Mouse (Mus musculus) heart, embryonic 10.5 days (tissue): ENCODE data around the gene Adam30. TPM values are rescaled to one million over a fixed set of nuclear protein-coding genes. Genes with fewer than 3 reads are reported as not detected.

Experiments
- DNase-seq: peaks from one replicate; pipeline ENCODE4 v3.0.0-alpha.2; 2017; ENCODE audit warnings: low spot score
- H3K27ac ChIP-seq: fragments of 300-500 bp; sonication (generic); 2 replicates; pipeline ENCODE4 v1.5.1; 2016; ENCODE audit warnings: mild to moderate bottlenecking
- H3K27me3 ChIP-seq: fragments of 300-500 bp; sonication (generic); 2 replicates; pipeline ENCODE4 v1.6.1; 2016; ENCODE audit warnings: mild to moderate bottlenecking; ENCODE audit not compliant: poor library complexity, insufficient read depth, severe bottlenecking
- H3K36me3 ChIP-seq: fragments of 300-500 bp; sonication (generic); 2 replicates; pipeline ENCODE4 v1.6.1; 2016; ENCODE audit warnings: mild to moderate bottlenecking, moderate library complexity
- H3K4me1 ChIP-seq: fragments of 300-500 bp; sonication (generic); 2 replicates; pipeline ENCODE4 v1.6.1; 2016; ENCODE audit warnings: mild to moderate bottlenecking
- H3K4me3 ChIP-seq: fragments of 300-500 bp; sonication (generic); 2 replicates; pipeline ENCODE4 v1.5.1; 2016; ENCODE audit warnings: mild to moderate bottlenecking, moderate library complexity
- H3K9me3 ChIP-seq: fragments of 300-500 bp; sonication (generic); 2 replicates; pipeline ENCODE4 v1.6.1; 2016; ENCODE audit warnings: mild to moderate bottlenecking, moderate library complexity
- WGBS: fragments of 180-500 bp; shearing (Covaris S2); methylation state at CpG from one replicate; pipeline ENCODE4 v1.1.7; 2016; 5-methylcytosine and 5-hydroxymethylcytosine counted together
- polyA plus RNA-seq: library from polyadenylated mRNA; unstranded; fragments of >200 nt; fragmentation: Nextera tagmentation; extraction: Ambion mirVana; gene quantifications from 2 replicates; pipeline ENCODE4 v1.2.1, GENCODE M21; 2016

The Adam30 gene
- polyA plus RNA-seq, 1 experiment from 2014 or later: not detected

GRCm38 (mm10) chr3:98149881-98150280, 10.5 kb upstream of the Adam30 start:
- Histone ChIP-seq H3K9me3 (no peaks in the 10 kb centered on the region), H3K36me3 (peaks cover 45% of the 10 kb centered on the region), H3K4me1 (no peaks in the 10 kb centered on the region), H3K27me3 (no peaks in the 10 kb centered on the region), H3K4me3 (no peak overlapping the region), H3K27ac (no peak overlapping the region)
- peak; percentile 41 for DNase-seq
- WGBS: 94% methylated on average over 11 of the region's 11 CpGs

GRCm38 (mm10) chr3:98151016-98151415, 9.4 kb upstream of the Adam30 start:
- H3K9me3 ChIP-seq: no peaks in the 10 kb centered on the region
- 82% methylated on average over 10 of the region's 10 CpGs for WGBS
- H3K27ac ChIP-seq: no peak overlapping the region
- no peaks in the 10 kb centered on the region for H3K4me1 ChIP-seq
- no peak overlapping the region for H3K4me3 ChIP-seq
- DNase-seq: peak; percentile 74
- H3K36me3 ChIP-seq: peaks cover 34% of the 10 kb centered on the region
- H3K27me3 ChIP-seq: no peaks in the 10 kb centered on the region

DNA sequence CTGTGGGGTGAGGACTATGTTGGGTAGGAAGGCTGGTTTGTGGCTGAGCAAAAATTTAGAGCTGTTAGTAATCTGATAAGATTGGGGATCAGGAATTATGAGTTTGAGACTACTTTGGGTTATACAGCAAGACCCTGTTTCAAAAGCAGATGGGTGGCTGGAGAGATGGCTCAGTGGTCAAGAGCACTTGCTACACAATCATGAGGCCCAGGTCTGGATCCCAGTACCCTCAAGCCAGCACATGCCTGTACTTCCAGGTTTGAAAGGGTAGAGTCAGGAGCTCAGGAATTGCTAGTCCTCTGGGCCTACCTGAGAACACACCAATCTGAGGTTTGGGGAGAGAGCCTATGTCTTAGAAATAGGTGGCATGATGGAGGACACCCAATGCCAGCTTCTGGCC, 7.0 kb upstream of the Adam30 start:
- 0 out of 2 replicates have a peak, but pooled peaks cover 2% of the 10 kb centered on the region for H3K4me1 ChIP-seq
- H3K27ac ChIP-seq: no peak overlapping the region
- DNase-seq: peak; percentile 45
- H3K4me3 ChIP-seq: no peak overlapping the region
- peaks cover 10% of the 10 kb centered on the region for H3K36me3 ChIP-seq
- H3K9me3 ChIP-seq: no peaks in the 10 kb centered on the region
- no peaks in the 10 kb centered on the region for H3K27me3 ChIP-seq

DNA sequence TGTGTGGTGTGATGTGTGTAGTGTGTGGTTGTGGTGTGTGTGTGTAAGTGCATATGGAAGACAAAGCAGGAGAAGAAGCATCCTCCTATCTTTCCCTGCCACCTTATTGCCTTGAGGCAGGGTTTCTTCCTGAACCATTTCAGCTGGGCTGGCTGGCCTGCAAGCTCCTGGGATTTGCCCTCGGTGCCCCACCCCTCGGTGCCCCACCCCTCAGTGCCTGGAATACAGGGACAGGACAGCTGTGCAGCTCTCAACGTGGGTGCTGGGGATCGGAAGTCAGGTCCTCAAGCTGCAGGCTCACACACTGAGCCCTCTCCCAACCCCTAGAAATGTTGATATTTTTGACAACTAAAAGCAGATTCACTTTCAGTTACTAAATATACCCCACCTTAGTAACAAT, 4.3 kb upstream of the Adam30 start:
- Histone ChIP-seq H3K4me1 (peaks cover 8% of the 10 kb centered on the region; the same call in 1 of the 2 replicates), H3K9me3 (no peaks in the 10 kb centered on the region), H3K27ac (no peak overlapping the region), H3K4me3 (no peak overlapping the region), H3K27me3 (no peaks in the 10 kb centered on the region), H3K36me3 (no peaks in the 10 kb centered on the region)
- 43% methylated on average over 4 of the region's 4 CpGs for WGBS
- DNase-seq: peak; percentile 50

DNA sequence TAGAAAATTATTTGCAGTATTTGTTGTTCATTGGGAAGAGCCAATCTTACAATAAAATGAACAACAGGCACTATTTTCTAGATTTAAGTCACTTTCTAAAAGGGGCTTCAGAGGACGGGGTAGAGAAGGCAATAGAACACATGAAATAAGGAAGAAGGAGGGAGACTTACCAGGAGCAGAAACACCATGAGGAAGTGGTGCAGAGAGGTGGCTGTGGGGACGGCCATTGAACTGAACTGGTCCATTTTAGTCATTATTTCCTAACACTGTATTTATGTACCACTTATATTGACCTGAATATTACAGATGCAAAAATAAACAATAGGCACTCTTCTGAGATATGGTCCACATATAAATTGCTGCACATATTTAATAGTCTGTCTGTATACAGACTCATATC, 3.4 kb upstream of the Adam30 start:
- no peak overlapping the region for H3K27ac ChIP-seq
- no peaks in the 10 kb centered on the region for H3K27me3 ChIP-seq
- no peak for DNase-seq
- 69% methylated on average over 2 of the region's 2 CpGs for WGBS
- H3K9me3 ChIP-seq: no peaks in the 10 kb centered on the region
- no peaks in the 10 kb centered on the region for H3K36me3 ChIP-seq
- no peak overlapping the region for H3K4me3 ChIP-seq
- peaks cover 8% of the 10 kb centered on the region; the same call in 1 of the 2 replicates for H3K4me1 ChIP-seq

DNA sequence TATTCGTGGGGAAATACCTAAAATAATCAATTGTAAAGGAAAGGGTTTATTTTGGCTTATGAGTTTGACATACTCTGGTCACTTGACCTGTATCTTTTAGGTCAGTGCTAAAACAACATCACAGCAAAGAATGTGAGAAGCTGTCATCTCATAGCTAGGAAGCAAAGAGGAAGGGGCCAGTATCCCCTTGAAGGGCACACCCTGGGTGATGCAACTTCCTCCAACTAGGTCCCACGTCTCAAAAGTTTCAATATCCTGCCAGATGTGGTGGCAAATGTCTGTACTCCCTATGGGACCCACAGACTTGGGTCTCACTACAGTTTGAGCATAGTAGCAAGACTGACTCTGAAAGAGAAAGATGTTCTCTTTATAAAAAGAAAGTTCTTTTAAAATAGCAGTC, 2.8 kb upstream of the Adam30 start:
- Histone ChIP-seq H3K27me3 (no peaks in the 10 kb centered on the region), H3K9me3 (no peaks in the 10 kb centered on the region), H3K4me1 (peaks cover 8% of the 10 kb centered on the region; the same call in 1 of the 2 replicates), H3K27ac (no peak overlapping the region), H3K36me3 (no peaks in the 10 kb centered on the region), H3K4me3 (no peak overlapping the region)
- 54% methylated on average over 2 of the region's 2 CpGs for WGBS
- DNase-seq: no peak

DNA sequence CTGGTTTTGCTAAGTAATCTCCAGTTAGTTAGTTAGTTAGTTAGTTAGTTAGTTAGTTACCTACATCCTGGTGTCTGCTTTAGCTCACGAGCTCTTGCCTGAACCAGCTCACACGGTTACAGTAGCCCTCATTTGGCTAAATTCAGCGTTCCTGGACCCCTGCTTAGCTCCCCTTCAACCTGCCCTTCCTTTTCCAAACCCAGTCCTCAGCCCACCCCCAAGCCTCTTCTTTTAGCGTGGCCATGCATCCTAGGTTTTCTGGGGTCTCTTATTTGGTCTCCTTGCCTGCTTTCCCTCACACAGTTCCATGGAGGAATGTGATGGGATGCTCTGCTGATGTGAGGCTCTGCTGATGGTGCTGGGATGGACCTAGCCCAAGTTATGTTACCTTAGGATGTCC, 1.8 kb upstream of the Adam30 start:
- Histone ChIP-seq H3K4me1 (peaks cover 8% of the 10 kb centered on the region; the same call in 1 of the 2 replicates), H3K27me3 (no peaks in the 10 kb centered on the region), H3K4me3 (no peak overlapping the region), H3K27ac (no peak overlapping the region), H3K9me3 (no peaks in the 10 kb centered on the region), H3K36me3 (no peaks in the 10 kb centered on the region)
- WGBS: 74% methylated on average over 4 of the region's 4 CpGs
- peak; percentile 61 for DNase-seq

GRCm38 (mm10) chr3:98159289-98159688, 1.1 kb upstream of the Adam30 start:
- peak; percentile 73 for DNase-seq
- Histone ChIP-seq H3K27ac (no peak overlapping the region), H3K36me3 (no peaks in the 10 kb centered on the region), H3K9me3 (no peaks in the 10 kb centered on the region), H3K4me3 (no peak overlapping the region), H3K4me1 (peaks cover 8% of the 10 kb centered on the region; the same call in 1 of the 2 replicates), H3K27me3 (no peaks in the 10 kb centered on the region)
- WGBS: 54% methylated on average over 4 of the region's 4 CpGs

GRCm38 (mm10) chr3:98178340-98178739, 17.9 kb downstream of the Adam30 start:
- WGBS: 74% methylated on average over 4 of the region's 4 CpGs
- Histone ChIP-seq H3K27ac (no peak overlapping the region), H3K4me1 (no peaks in the 10 kb centered on the region), H3K36me3 (no peaks in the 10 kb centered on the region), H3K4me3 (no peak overlapping the region), H3K27me3 (no peaks in the 10 kb centered on the region), H3K9me3 (no peaks in the 10 kb centered on the region)
- DNase-seq: no peak

- Histone ChIP-seq H3K27me3 (no peaks in the 10 kb centered on the region), H3K9me3 (no peaks in the 10 kb centered on the region), H3K27ac (no peak overlapping the region), H3K4me1 (no peaks in the 10 kb centered on the region), H3K4me3 (no peak overlapping the region), H3K36me3 (no peaks in the 10 kb centered on the region)
- WGBS: 21% methylated on average over 7 of the region's 7 CpGs
- peak; percentile 81 for DNase-seq
These were observed 20.4 kb downstream of the Adam30 start for GRCm38 (mm10) chr3:98180805-98181204.

GRCm38 (mm10) chr3:98185163-98185714, 24.8 kb downstream of the Adam30 start:
- H3K36me3 ChIP-seq: no peaks in the 10 kb centered on the region
- no peak overlapping the region for H3K4me3 ChIP-seq
- no peaks in the 10 kb centered on the region for H3K9me3 ChIP-seq
- H3K4me1 ChIP-seq: no peaks in the 10 kb centered on the region
- no peaks in the 10 kb centered on the region for H3K27me3 ChIP-seq
- DNase-seq: no peak
- H3K27ac ChIP-seq: no peak overlapping the region
- WGBS: 71% methylated on average over 10 of the region's 10 CpGs

GRCm38 (mm10) chr3:98187777-98188176, 27.3 kb downstream of the Adam30 start:
- Histone ChIP-seq H3K4me3 (no peak overlapping the region), H3K4me1 (no peaks in the 10 kb centered on the region), H3K27me3 (no peaks in the 10 kb centered on the region), H3K27ac (no peak overlapping the region), H3K36me3 (no peaks in the 10 kb centered on the region), H3K9me3 (no peaks in the 10 kb centered on the region)
- DNase-seq: no peak
- WGBS: 84% methylated on average over 3 of the region's 3 CpGs

DNA sequence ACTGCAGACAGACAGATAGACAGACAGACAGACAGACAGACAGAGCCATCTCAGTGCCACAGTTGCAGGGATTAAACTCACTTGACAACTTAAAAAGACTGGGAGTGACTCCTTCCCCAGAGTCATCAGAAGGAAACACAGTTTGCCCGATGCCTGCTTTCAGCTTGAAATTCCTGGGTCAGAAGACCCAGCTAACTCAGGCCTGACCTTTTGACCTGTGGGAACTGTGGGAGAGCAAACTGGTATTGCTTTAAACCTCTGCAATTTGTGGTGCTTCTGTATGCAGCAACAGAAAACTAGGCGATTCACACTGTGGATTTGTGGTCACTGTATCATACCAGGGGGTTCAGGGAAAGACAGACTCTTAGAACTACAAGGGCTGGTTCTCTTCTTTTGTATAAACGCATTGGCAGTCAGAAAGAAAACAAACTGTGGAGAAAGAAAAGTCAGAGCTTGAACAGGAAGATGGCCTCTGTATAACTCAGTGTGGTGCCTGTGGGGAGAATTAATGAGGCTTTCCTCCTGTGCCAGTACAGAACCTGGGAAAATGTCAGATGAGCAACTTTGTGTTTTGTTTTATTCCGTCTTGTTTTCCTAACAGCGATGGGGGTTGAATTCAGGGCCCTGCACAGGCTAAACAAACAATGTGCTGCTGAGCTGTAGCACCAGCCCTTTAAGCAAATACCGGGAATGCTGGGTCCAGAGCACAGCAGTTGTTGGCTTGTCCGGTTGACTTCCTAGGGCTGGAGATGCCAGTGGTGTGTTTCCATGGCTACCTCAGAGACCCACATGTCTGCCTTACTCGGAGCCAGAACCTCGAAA, 37.5 kb downstream of the Adam30 start:
- H3K4me3 ChIP-seq: no peak overlapping the region
- no peaks in the 10 kb centered on the region for H3K36me3 ChIP-seq
- no peaks in the 10 kb centered on the region for H3K27me3 ChIP-seq
- H3K27ac ChIP-seq: peak overlapping the region; percentile 47
- WGBS: 35% methylated on average over 9 of the region's 9 CpGs
- no peak for DNase-seq
- no peaks in the 10 kb centered on the region for H3K9me3 ChIP-seq
- peaks cover 17% of the 10 kb centered on the region; the same call in 1 of the 2 replicates for H3K4me1 ChIP-seq
